Mouse (Mus musculus) lung, adult 2 months (tissue): ENCODE data around the gene Epyc.

ENCODE experiments used
- CTCF ChIP-seq: fragments of 200-500 bp; IDR thresholded peaks from 2 replicates; pipeline ENCODE4 v1.5.1; 2011; ENCODE audit warnings: mild to moderate bottlenecking, low read length, control low read depth; ENCODE audit not compliant: insufficient read depth
- POLR2A ChIP-seq: fragments of 200-500 bp; IDR thresholded peaks from 2 replicates; pipeline ENCODE4 v1.6.1; 2011; ENCODE audit warnings: low read depth, mild to moderate bottlenecking, control low read depth, low read length, borderline replicate concordance; ENCODE audit errors: extremely low read depth

GRCm38 (mm10) chr10:97631061-97631460 is 12.8 kb upstream of the Epyc start:
- TF ChIP-seq CTCF: no peak
- no peak for TF ChIP-seq POLR2A
